Mouse (Mus musculus) lung, embryonic 15.5 days (tissue): ENCODE measurements around the gene Fads6. TPM values are rescaled to one million over a fixed set of nuclear protein-coding genes. Genes with fewer than 3 reads are reported as not detected.

Experiments
- ATAC-seq: fragments of 200-750 bp; cut with Nextera tagmentation; 2 replicates; pipeline ENCODE4 v1.8.0; 2017; ENCODE audit warnings: moderate number of reproducible peaks, borderline replicate concordance; ENCODE audit not compliant: low FRiP score, low TSS enrichment; ENCODE audit errors: extremely low read depth
- H3K27ac ChIP-seq: fragments of 300-500 bp; sonication (generic); 2 replicates; pipeline ENCODE4 v1.5.1; 2015; ENCODE audit warnings: moderate library complexity, mild to moderate bottlenecking, inconsistent platforms
- H3K27me3 ChIP-seq: fragments of 300-500 bp; sonication (generic); 2 replicates; pipeline ENCODE4 v1.6.1; 2015; ENCODE audit warnings: inconsistent platforms
- H3K36me3 ChIP-seq: fragments of 300-500 bp; sonication (generic); 2 replicates; pipeline ENCODE4 v1.6.1; 2015; ENCODE audit warnings: inconsistent platforms
- H3K4me1 ChIP-seq: fragments of 300-500 bp; sonication (generic); 2 replicates; pipeline ENCODE4 v1.6.1; 2015; ENCODE audit warnings: inconsistent platforms
- H3K4me2 ChIP-seq: fragments of 300-500 bp; sonication (generic); 2 replicates; pipeline ENCODE4 v1.6.1; 2015; ENCODE audit warnings: inconsistent platforms, mild to moderate bottlenecking, moderate library complexity
- H3K4me3 ChIP-seq: fragments of 300-500 bp; sonication (generic); 2 replicates; pipeline ENCODE4 v1.5.1; 2015; ENCODE audit warnings: mild to moderate bottlenecking, inconsistent platforms
- H3K9ac ChIP-seq: fragments of 300-500 bp; sonication (generic); 2 replicates; pipeline ENCODE4 v1.6.1; 2015; ENCODE audit warnings: inconsistent platforms
- H3K9me3 ChIP-seq: fragments of 300-500 bp; sonication (generic); 2 replicates; pipeline ENCODE4 v1.6.1; 2016; ENCODE audit warnings: inconsistent platforms
- WGBS: fragments of 180-500 bp; shearing (Covaris S2); methylation state at CpG from one replicate; pipeline ENCODE4 v1.1.7; 2015; 5-methylcytosine and 5-hydroxymethylcytosine counted together
- microRNA-seq: library from miRNA; unstranded; fragments of <30 nt; microRNA quantifications from one replicate; pipeline ENCODE4, GENCODE M21; 2016
- polyA plus RNA-seq: library from polyadenylated mRNA; unstranded; fragments of >200 nt; fragmentation: Nextera tagmentation; extraction: Ambion mirVana; gene quantifications from 2 replicates; pipeline ENCODE4 v1.2.1, GENCODE M21; 2015

Gene Fads6
- polyA plus RNA-seq, 1 experiment from 2014 or later: 0.32 TPM

GRCm38 (mm10) chr11:115231168-115231915 lies 66.1 kb downstream of the Fads6 start:
- H3K4me3 ChIP-seq: no peak overlapping the region
- H3K27me3 ChIP-seq: peaks cover 20% of the 10 kb centered on the region; the same call in 1 of the 2 replicates
- H3K36me3 ChIP-seq: no peaks in the 10 kb centered on the region
- H3K9me3 ChIP-seq: no peaks in the 10 kb centered on the region
- 42% methylated on average over 14 of the region's 14 CpGs for WGBS
- ATAC-seq: no peak
- 0 out of 2 replicates have a peak overlapping the region, but pooled peaks have one; percentile 33 for H3K27ac ChIP-seq
- H3K9ac ChIP-seq: no peak overlapping the region
- H3K4me2 ChIP-seq: no peak overlapping the region
- peaks cover 36% of the 10 kb centered on the region for H3K4me1 ChIP-seq

Small RNA genes lying within 50 kb of the gene (microRNA-seq; reads per million reads assigned to microRNA genes)
- gene Gm25837: not detected

Other genes with a start within 250 kb of the Fads6 start
- not detected in 2 replicates for gene Cd300ld3, start 249.3 kb downstream of the Fads6 start, polyA plus RNA-seq
- gene Cd300e, start 235.5 kb downstream of the Fads6 start, polyA plus RNA-seq: 0.06 TPM in 1 of 2 replicates, not detected in the other
- gene Rab37, start 206.2 kb downstream of the Fads6 start, polyA plus RNA-seq: 0.81 and 1.7 TPM in 2 replicates
- gene Cd300lf, start 163.7 kb downstream of the Fads6 start, polyA plus RNA-seq: 1.3 and 1.8 TPM in 2 replicates
- gene Slc9a3r1, start 134.3 kb downstream of the Fads6 start, polyA plus RNA-seq: 55.0 and 58.2 TPM in 2 replicates
- 10.5 and 12.3 TPM in 2 replicates for gene Tmem104, start 110.2 kb downstream of the Fads6 start, polyA plus RNA-seq
- gene Nat9, start 109.8 kb downstream of the Fads6 start, polyA plus RNA-seq: 22.0 and 23.8 TPM in 2 replicates
- 0.05 and 0.08 TPM in 2 replicates for gene Grin2c, start 30.4 kb downstream of the Fads6 start, polyA plus RNA-seq
- 14.6 and 15.8 TPM in 2 replicates for gene Fdxr, start 20.6 kb downstream of the Fads6 start, polyA plus RNA-seq
- gene Otop2, start 9.5 kb upstream of the Fads6 start, polyA plus RNA-seq: not detected in 2 replicates
- gene Ush1g, start 24.4 kb upstream of the Fads6 start, polyA plus RNA-seq: not detected in 2 replicates
- gene Otop3, start 37.1 kb upstream of the Fads6 start, polyA plus RNA-seq: not detected in 2 replicates
- 13.9 and 15.8 TPM in 2 replicates for gene Hid1, start 70.1 kb upstream of the Fads6 start, polyA plus RNA-seq
- 13.7 and 15.3 TPM in 2 replicates for gene Cdr2l, start 84.3 kb upstream of the Fads6 start, polyA plus RNA-seq
- gene Mrpl58, start 106.1 kb upstream of the Fads6 start, polyA plus RNA-seq: 204 and 222 TPM in 2 replicates
- 787 and 840 TPM in 2 replicates for gene Atp5h, start 122.3 kb upstream of the Fads6 start, polyA plus RNA-seq
- gene Kctd2, start 122.5 kb upstream of the Fads6 start, polyA plus RNA-seq: 16.3 and 17.8 TPM in 2 replicates
- not detected in 2 replicates for gene Trim80, start 142.9 kb upstream of the Fads6 start, polyA plus RNA-seq
- 0.55 and 1.9 TPM in 2 replicates for gene Slc16a5, start 164.8 kb upstream of the Fads6 start, polyA plus RNA-seq
- 6.6 and 7.1 TPM in 2 replicates for gene Armc7, start 178.0 kb upstream of the Fads6 start, polyA plus RNA-seq
- gene Nt5c, start 194.2 kb upstream of the Fads6 start, polyA plus RNA-seq: 81.5 and 83.7 TPM in 2 replicates
- gene Jpt1, start 216.7 kb upstream of the Fads6 start, polyA plus RNA-seq: 504 and 510 TPM in 2 replicates
- 993 and 1,027 TPM in 2 replicates for gene Sumo2, start 238.6 kb upstream of the Fads6 start, polyA plus RNA-seq